Mouse (Mus musculus): Measurements from ENCODE around the gene Nfic. TPM values are rescaled to one million over a fixed set of nuclear protein-coding genes. Genes with fewer than 3 reads are reported as not detected.

Gene Nfic
- polyA plus RNA-seq, 1 experiment from 2014 or later: 24.5 TPM

DNA sequence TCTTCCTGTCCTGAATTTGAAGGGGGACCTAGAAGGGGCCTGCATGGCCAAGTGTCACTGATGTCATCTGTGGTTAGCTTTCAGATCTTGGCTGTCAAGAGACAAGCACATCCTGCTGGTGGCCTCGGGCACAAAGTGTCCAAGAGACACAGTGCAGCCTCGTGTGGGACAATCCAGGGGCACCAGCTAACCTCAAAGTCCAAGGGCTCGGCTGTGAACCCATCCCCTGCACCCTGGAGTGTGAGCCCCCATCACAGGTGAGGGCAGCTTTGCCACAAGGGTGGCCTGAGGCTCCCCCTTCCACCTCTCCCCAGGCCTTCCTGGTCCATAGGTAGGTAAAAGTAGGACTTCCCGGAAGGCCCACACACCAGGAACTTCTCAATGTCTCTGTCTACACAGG is 8.1 kb upstream of the Nfic start:
- Histone ChIP-seq H3K4me3 (ENCODE audit: low read length) (no peak overlapping the region), H3K4me1 (ENCODE audit: control insufficient read depth, insufficient read depth, low read depth, low read length) (peaks cover 9% of the 10 kb centered on the region), H3K27me3 (replicated peaks; ENCODE audit: control insufficient read depth, insufficient read depth, low read length) (peaks cover 23% of the 10 kb centered on the region), H3K9ac (ENCODE audit: low read depth, low read length) (no peak overlapping the region), H3K9me3 (ENCODE audit: control insufficient read depth, low read length) (no peaks in the 10 kb centered on the region), H3K4me2 (ENCODE audit: low read length) (no peak overlapping the region), H3K36me3 (ENCODE audit: control insufficient read depth, insufficient read depth, low read length) (peaks cover 31% of the 10 kb centered on the region), H3K27ac (ENCODE audit: low read depth, low read length) (no peak overlapping the region)
- WGBS: 66% methylated on average over 4 of the region's 4 CpGs
- no peak for ATAC-seq

DNA sequence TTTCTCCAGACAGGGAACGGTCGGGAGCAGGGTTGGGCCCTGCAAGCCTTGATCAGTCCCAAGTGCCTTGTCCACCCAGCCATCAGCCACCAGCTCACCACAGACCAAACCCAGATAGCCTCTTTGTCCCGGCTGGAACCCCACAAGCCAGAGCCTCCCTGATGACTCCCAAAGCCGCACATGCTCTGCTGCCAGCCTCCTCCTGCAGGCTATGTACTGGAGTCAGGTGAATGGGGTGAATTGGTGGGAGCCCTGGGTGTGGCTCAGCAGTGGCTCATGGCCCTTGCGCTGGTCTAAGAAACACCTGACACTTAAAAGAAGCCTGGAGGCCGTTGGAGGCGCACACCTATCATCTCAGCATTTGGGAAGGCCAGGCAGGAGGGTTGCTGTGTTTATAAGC is 7.5 kb upstream of the Nfic start:
- H3K9me3 ChIP-seq (ENCODE audit: control insufficient read depth, low read length): no peaks in the 10 kb centered on the region
- WGBS: 79% methylated on average over 7 of the region's 7 CpGs
- peaks cover 29% of the 10 kb centered on the region for H3K36me3 ChIP-seq (ENCODE audit: control insufficient read depth, insufficient read depth, low read length)
- H3K9ac ChIP-seq (ENCODE audit: low read depth, low read length): no peak overlapping the region
- peaks cover 9% of the 10 kb centered on the region for H3K4me1 ChIP-seq (ENCODE audit: control insufficient read depth, insufficient read depth, low read depth, low read length)
- no peak overlapping the region for H3K27ac ChIP-seq (ENCODE audit: low read depth, low read length)
- no peak for ATAC-seq
- H3K27me3 ChIP-seq (replicated peaks; ENCODE audit: control insufficient read depth, insufficient read depth, low read length): peaks cover 23% of the 10 kb centered on the region
- H3K4me3 ChIP-seq (ENCODE audit: low read length): no peak overlapping the region
- no peak overlapping the region for H3K4me2 ChIP-seq (ENCODE audit: low read length)

- Histone ChIP-seq H3K27ac (ENCODE audit: low read depth, low read length) (no peak overlapping the region), H3K4me2 (ENCODE audit: low read length) (no peak overlapping the region), H3K36me3 (ENCODE audit: control insufficient read depth, insufficient read depth, low read length) (peaks cover 24% of the 10 kb centered on the region), H3K9ac (ENCODE audit: low read depth, low read length) (no peak overlapping the region), H3K4me1 (ENCODE audit: control insufficient read depth, insufficient read depth, low read depth, low read length) (peaks cover 9% of the 10 kb centered on the region), H3K27me3 (replicated peaks; ENCODE audit: control insufficient read depth, insufficient read depth, low read length) (peaks cover 23% of the 10 kb centered on the region), H3K4me3 (ENCODE audit: low read length) (no peak overlapping the region), H3K9me3 (ENCODE audit: control insufficient read depth, low read length) (no peaks in the 10 kb centered on the region)
- 36% methylated on average over 7 of the region's 7 CpGs for WGBS
- no peak for ATAC-seq
Observed at GRCm38 (mm10) chr10:81462415-81462804, 7.0 kb upstream of the Nfic start.

- Histone ChIP-seq H3K27me3 (replicated peaks; ENCODE audit: control insufficient read depth, insufficient read depth, low read length) (peaks cover 22% of the 10 kb centered on the region), H3K4me3 (ENCODE audit: low read length) (no peak overlapping the region), H3K4me2 (ENCODE audit: low read length) (no peak overlapping the region), H3K4me1 (ENCODE audit: control insufficient read depth, insufficient read depth, low read depth, low read length) (peaks cover 9% of the 10 kb centered on the region), H3K36me3 (ENCODE audit: control insufficient read depth, insufficient read depth, low read length) (peaks cover 19% of the 10 kb centered on the region), H3K27ac (ENCODE audit: low read depth, low read length) (no peak overlapping the region), H3K9me3 (ENCODE audit: control insufficient read depth, low read length) (no peaks in the 10 kb centered on the region), H3K9ac (ENCODE audit: low read depth, low read length) (no peak overlapping the region)
- 19% methylated on average over 16 of the region's 16 CpGs for WGBS
- no peak for ATAC-seq
Observed at GRCm38 (mm10) chr10:81461673-81462414, 6.4 kb upstream of the Nfic start.

DNA sequence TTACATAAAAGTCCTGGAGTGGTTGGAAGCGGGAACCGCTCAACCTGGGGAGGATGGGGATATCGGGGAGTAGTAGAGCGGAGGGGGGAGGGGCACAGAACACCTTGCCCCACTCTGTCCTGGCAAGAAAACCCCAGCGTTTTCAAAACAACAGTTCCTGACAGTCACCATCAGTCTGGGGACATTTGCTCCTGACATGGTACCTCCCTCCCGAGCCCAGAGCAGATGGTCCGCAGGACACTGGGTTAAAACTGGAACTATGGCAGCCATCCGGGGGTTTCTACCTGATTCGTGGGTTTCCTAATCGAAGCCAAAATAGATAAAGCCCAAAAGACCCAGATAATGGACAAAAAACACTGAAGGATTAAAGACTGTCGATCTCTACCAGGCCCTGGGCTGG is 5.5 kb upstream of the Nfic start:
- Histone ChIP-seq H3K9me3 (ENCODE audit: control insufficient read depth, low read length) (no peaks in the 10 kb centered on the region), H3K9ac (ENCODE audit: low read depth, low read length) (no peak overlapping the region), H3K36me3 (ENCODE audit: control insufficient read depth, insufficient read depth, low read length) (peaks cover 12% of the 10 kb centered on the region), H3K27me3 (replicated peaks; ENCODE audit: control insufficient read depth, insufficient read depth, low read length) (peaks cover 27% of the 10 kb centered on the region), H3K4me2 (ENCODE audit: low read length) (no peak overlapping the region), H3K27ac (ENCODE audit: low read depth, low read length) (no peak overlapping the region), H3K4me1 (ENCODE audit: control insufficient read depth, insufficient read depth, low read depth, low read length) (peaks cover 9% of the 10 kb centered on the region), H3K4me3 (ENCODE audit: low read length) (no peak overlapping the region)
- ATAC-seq: no peak
- 45% methylated on average over 11 of the region's 11 CpGs for WGBS

- H3K4me2 ChIP-seq (ENCODE audit: low read length): no peak overlapping the region
- peaks cover 8% of the 10 kb centered on the region for H3K36me3 ChIP-seq (ENCODE audit: control insufficient read depth, insufficient read depth, low read length)
- ATAC-seq: no peak
- no peak overlapping the region for H3K27ac ChIP-seq (ENCODE audit: low read depth, low read length)
- peaks cover 26% of the 10 kb centered on the region for H3K27me3 ChIP-seq (replicated peaks; ENCODE audit: control insufficient read depth, insufficient read depth, low read length)
- H3K9ac ChIP-seq (ENCODE audit: low read depth, low read length): no peak overlapping the region
- no peaks in the 10 kb centered on the region for H3K9me3 ChIP-seq (ENCODE audit: control insufficient read depth, low read length)
- 29% methylated on average over 18 of the region's 20 CpGs for WGBS
- H3K4me1 ChIP-seq (ENCODE audit: control insufficient read depth, insufficient read depth, low read depth, low read length): peaks cover 9% of the 10 kb centered on the region
- H3K4me3 ChIP-seq (ENCODE audit: low read length): no peak overlapping the region
Observed at GRCm38 (mm10) chr10:81460471-81460870, 5.0 kb upstream of the Nfic start.

DNA sequence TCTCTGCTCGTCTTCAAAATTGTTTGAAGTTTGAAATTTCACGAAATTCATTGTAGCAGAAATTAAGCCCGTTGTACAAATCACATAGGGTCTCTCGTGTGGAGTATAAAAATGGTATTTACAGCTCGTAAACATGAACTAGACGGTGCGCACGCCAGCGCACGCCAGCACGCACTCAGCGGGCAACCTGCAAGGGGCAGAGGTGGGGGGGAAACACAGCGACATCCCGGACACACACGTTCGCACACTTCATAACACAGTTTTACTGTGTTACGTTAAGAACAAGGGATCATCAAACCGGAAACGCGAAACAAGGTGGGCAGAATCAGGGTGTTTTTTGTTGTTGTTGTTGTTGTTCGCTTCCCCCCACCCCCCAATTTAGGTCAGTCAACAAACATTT is 4.0 kb upstream of the Nfic start:
- H3K4me1 ChIP-seq (ENCODE audit: control insufficient read depth, insufficient read depth, low read depth, low read length): peaks cover 6% of the 10 kb centered on the region
- no peak overlapping the region for H3K4me3 ChIP-seq (ENCODE audit: low read length)
- H3K4me2 ChIP-seq (ENCODE audit: low read length): no peak overlapping the region
- no peak overlapping the region for H3K9ac ChIP-seq (ENCODE audit: low read depth, low read length)
- H3K27ac ChIP-seq (ENCODE audit: low read depth, low read length): no peak overlapping the region
- no peak for ATAC-seq
- WGBS: 73% methylated on average over 21 of the region's 21 CpGs
- peaks cover 8% of the 10 kb centered on the region for H3K36me3 ChIP-seq (ENCODE audit: control insufficient read depth, insufficient read depth, low read length)
- H3K27me3 ChIP-seq (replicated peaks; ENCODE audit: control insufficient read depth, insufficient read depth, low read length): peaks cover 31% of the 10 kb centered on the region
- no peaks in the 10 kb centered on the region for H3K9me3 ChIP-seq (ENCODE audit: control insufficient read depth, low read length)

DNA sequence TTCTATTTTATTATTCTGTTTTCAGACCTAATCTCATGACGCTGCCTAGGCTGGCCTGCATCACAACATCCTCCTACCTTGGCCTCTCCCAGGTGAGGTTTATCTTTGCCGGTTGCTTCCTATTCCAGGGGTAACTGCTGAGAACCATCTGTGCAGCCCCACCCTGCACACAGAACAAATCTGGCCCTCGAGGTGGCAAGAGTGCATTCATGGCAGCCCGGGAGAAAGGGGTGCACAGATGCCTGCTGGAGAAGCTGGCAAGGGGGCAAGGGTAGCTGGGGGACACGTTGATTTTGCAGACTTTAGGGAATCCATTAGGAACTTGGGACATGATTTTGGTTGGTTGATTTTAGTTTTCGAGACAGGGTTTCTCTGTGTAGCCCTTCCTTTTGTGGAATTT is 2.8 kb upstream of the Nfic start:
- no peak for ATAC-seq
- Histone ChIP-seq H3K4me3 (ENCODE audit: low read length) (no peak overlapping the region), H3K27me3 (replicated peaks; ENCODE audit: control insufficient read depth, insufficient read depth, low read length) (peaks cover 32% of the 10 kb centered on the region), H3K4me2 (ENCODE audit: low read length) (no peak overlapping the region), H3K9me3 (ENCODE audit: control insufficient read depth, low read length) (no peaks in the 10 kb centered on the region), H3K36me3 (ENCODE audit: control insufficient read depth, insufficient read depth, low read length) (peaks cover 8% of the 10 kb centered on the region), H3K4me1 (ENCODE audit: control insufficient read depth, insufficient read depth, low read depth, low read length) (peaks cover 2% of the 10 kb centered on the region; the same call in 1 of the 2 replicates), H3K27ac (ENCODE audit: low read depth, low read length) (no peak overlapping the region), H3K9ac (ENCODE audit: low read depth, low read length) (no peak overlapping the region)
- 77% methylated on average over 6 of the region's 6 CpGs for WGBS

DNA sequence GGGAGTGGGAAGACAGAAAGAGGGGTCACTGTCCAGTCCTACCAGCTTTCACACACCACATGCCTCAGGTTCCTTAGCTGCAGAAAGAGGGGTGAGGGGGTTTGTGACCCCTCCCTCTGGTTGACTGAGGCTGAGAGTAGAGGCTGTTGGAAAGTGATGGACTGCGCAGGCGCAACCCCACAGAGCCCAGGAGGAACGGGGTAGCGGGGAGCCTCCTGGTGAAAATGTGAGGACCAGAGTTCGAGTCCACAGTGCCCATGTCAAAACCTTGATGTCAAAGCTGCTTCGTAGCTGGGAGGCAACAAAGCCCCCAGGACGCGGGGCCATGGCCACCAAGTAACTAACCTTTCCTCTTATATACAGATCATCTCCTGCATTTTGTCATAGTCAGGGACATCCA is 2.2 kb upstream of the Nfic start:
- WGBS: 90% methylated on average over 8 of the region's 8 CpGs
- peaks cover 36% of the 10 kb centered on the region for H3K27me3 ChIP-seq (replicated peaks; ENCODE audit: control insufficient read depth, insufficient read depth, low read length)

More for the DNA sequence above, 2.2 kb upstream of the Nfic start:
- H3K4me2 ChIP-seq (ENCODE audit: low read length): no peak overlapping the region
- peaks cover 2% of the 10 kb centered on the region; the same call in 1 of the 2 replicates for H3K4me1 ChIP-seq (ENCODE audit: control insufficient read depth, insufficient read depth, low read depth, low read length)
- ATAC-seq: no peak
- no peak overlapping the region for H3K27ac ChIP-seq (ENCODE audit: low read depth, low read length)
- no peak overlapping the region for H3K9ac ChIP-seq (ENCODE audit: low read depth, low read length)
- H3K4me3 ChIP-seq (ENCODE audit: low read length): no peak overlapping the region
- no peaks in the 10 kb centered on the region for H3K9me3 ChIP-seq (ENCODE audit: control insufficient read depth, low read length)
- H3K36me3 ChIP-seq (ENCODE audit: control insufficient read depth, insufficient read depth, low read length): peaks cover 8% of the 10 kb centered on the region
